Mouse (Mus musculus) hindbrain, embryonic 16.5 days (tissue): ENCODE results near the gene Cend1. TPM values are rescaled to one million over a fixed set of nuclear protein-coding genes. Genes with fewer than 3 reads are reported as not detected.

Experiments
- ATAC-seq: fragments of 200-750 bp; cut with Nextera tagmentation; 2 replicates; pipeline ENCODE4 v1.8.0; 2017; ENCODE audit warnings: moderate TSS enrichment, moderate library complexity
- H3K27ac ChIP-seq: fragments of 300-500 bp; sonication (generic); 2 replicates; pipeline ENCODE4 v1.5.1; 2014; ENCODE audit warnings: low read depth, mild to moderate bottlenecking, control low read depth, low read length, moderate library complexity
- H3K27me3 ChIP-seq: fragments of 300-500 bp; sonication (generic); replicated peaks from 2 replicates; pipeline ENCODE4 v1.6.1; 2014; ENCODE audit warnings: low read length; ENCODE audit not compliant: control insufficient read depth, insufficient read depth
- H3K36me3 ChIP-seq: fragments of 300-500 bp; sonication (generic); 2 replicates; pipeline ENCODE4 v1.6.1; 2014; ENCODE audit warnings: mild to moderate bottlenecking, low read length, moderate library complexity, mixed read lengths; ENCODE audit not compliant: control insufficient read depth, insufficient read depth
- H3K4me1 ChIP-seq: fragments of 300-500 bp; sonication (generic); 2 replicates; pipeline ENCODE4 v1.6.1; 2014; ENCODE audit warnings: low read depth, low read length; ENCODE audit not compliant: control insufficient read depth, insufficient read depth
- H3K4me2 ChIP-seq: fragments of 300-500 bp; sonication (generic); 2 replicates; pipeline ENCODE4 v1.6.1; 2014; ENCODE audit warnings: mild to moderate bottlenecking, low read length, control low read depth, moderate library complexity
- H3K4me3 ChIP-seq: fragments of 300-500 bp; sonication (generic); 2 replicates; pipeline ENCODE4 v1.5.1; 2014; ENCODE audit warnings: mild to moderate bottlenecking, low read length, control low read depth, moderate library complexity
- H3K9ac ChIP-seq: fragments of 300-500 bp; sonication (generic); 2 replicates; pipeline ENCODE4 v1.6.1; 2014; ENCODE audit warnings: low read depth, mild to moderate bottlenecking, control low read depth, low read length, moderate library complexity
- H3K9me3 ChIP-seq: fragments of 300-500 bp; sonication (generic); 2 replicates; pipeline ENCODE4 v1.6.1; 2014; ENCODE audit warnings: mild to moderate bottlenecking, low read length, moderate library complexity; ENCODE audit not compliant: control insufficient read depth
- WGBS: fragments of 180-500 bp; shearing (Covaris S2); extraction: QIAGEN DNeasy Blood & Tissue Kit; methylation state at CpG from one replicate; pipeline ENCODE4 v1.1.7; 2014; 5-methylcytosine and 5-hydroxymethylcytosine counted together
- polyA plus RNA-seq: library from polyadenylated mRNA; unstranded; fragments of >200 nt; fragmentation: Nextera tagmentation; extraction: Ambion mirVana; gene quantifications from 2 replicates; pipeline ENCODE4 v1.2.1, GENCODE M21; 2015

Gene Cend1
- polyA plus RNA-seq, 1 experiment from 2014 or later: 245 TPM

GRCm38 (mm10) chr7:141460001-141460390, 30.7 kb upstream of the Cend1 start:
- 70% methylated on average over 5 of the region's 5 CpGs for WGBS
- Histone ChIP-seq H3K9ac (no peak overlapping the region), H3K9me3 (no peaks in the 10 kb centered on the region), H3K4me1 (peaks cover 20% of the 10 kb centered on the region), H3K27ac (no peak overlapping the region), H3K27me3 (peaks cover 44% of the 10 kb centered on the region), H3K4me2 (no peak overlapping the region), H3K36me3 (peaks cover 3% of the 10 kb centered on the region; the same call in 1 of the 2 replicates), H3K4me3 (no peak overlapping the region)
- ATAC-seq: no peak

- Histone ChIP-seq H3K9ac (no peak overlapping the region), H3K27ac (no peak overlapping the region), H3K27me3 (peaks cover 38% of the 10 kb centered on the region), H3K4me3 (no peak overlapping the region), H3K4me2 (no peak overlapping the region), H3K9me3 (no peaks in the 10 kb centered on the region), H3K36me3 (peaks cover 3% of the 10 kb centered on the region; the same call in 1 of the 2 replicates), H3K4me1 (peaks cover 18% of the 10 kb centered on the region)
- ATAC-seq: no peak
- WGBS: 90% methylated on average over 17 of the region's 17 CpGs
Observed at GRCm38 (mm10) chr7:141459301-141459711, 30.0 kb upstream of the Cend1 start.

GRCm38 (mm10) chr7:141458661-141459060, 29.4 kb upstream of the Cend1 start:
- Histone ChIP-seq H3K9me3 (no peaks in the 10 kb centered on the region), H3K9ac (no peak overlapping the region), H3K4me1 (peaks cover 18% of the 10 kb centered on the region), H3K27ac (no peak overlapping the region), H3K4me2 (no peak overlapping the region), H3K4me3 (no peak overlapping the region), H3K36me3 (peaks cover 3% of the 10 kb centered on the region; the same call in 1 of the 2 replicates), H3K27me3 (peaks cover 32% of the 10 kb centered on the region)
- WGBS: 92% methylated on average over 11 of the region's 11 CpGs
- ATAC-seq: no peak

GRCm38 (mm10) chr7:141457986-141458660, 28.8 kb upstream of the Cend1 start:
- H3K9me3 ChIP-seq: no peaks in the 10 kb centered on the region
- no peak overlapping the region for H3K27ac ChIP-seq
- 77% methylated on average over 15 of the region's 15 CpGs for WGBS
- H3K4me1 ChIP-seq: peaks cover 18% of the 10 kb centered on the region
- no peak overlapping the region for H3K9ac ChIP-seq
- peaks cover 3% of the 10 kb centered on the region; the same call in 1 of the 2 replicates for H3K36me3 ChIP-seq
- H3K27me3 ChIP-seq: peaks cover 26% of the 10 kb centered on the region
- no peak for ATAC-seq
- no peak overlapping the region for H3K4me3 ChIP-seq
- H3K4me2 ChIP-seq: no peak overlapping the region

- Histone ChIP-seq H3K4me3 (no peak overlapping the region), H3K4me2 (no peak overlapping the region), H3K36me3 (peaks cover 4% of the 10 kb centered on the region; the same call in 1 of the 2 replicates), H3K9me3 (no peaks in the 10 kb centered on the region), H3K4me1 (peaks cover 18% of the 10 kb centered on the region), H3K9ac (no peak overlapping the region), H3K27me3 (peaks cover 18% of the 10 kb centered on the region), H3K27ac (no peak overlapping the region)
- ATAC-seq: no peak
- WGBS: 93% methylated on average over 14 of the region's 14 CpGs
Observed at GRCm38 (mm10) chr7:141457236-141457635, 27.9 kb upstream of the Cend1 start.

- 89% methylated on average over 6 of the region's 6 CpGs for WGBS
- H3K27me3 ChIP-seq: peaks cover 13% of the 10 kb centered on the region
- no peak for ATAC-seq
- no peak overlapping the region for H3K27ac ChIP-seq
- peaks cover 9% of the 10 kb centered on the region; the same call in 1 of the 2 replicates for H3K36me3 ChIP-seq
- H3K4me1 ChIP-seq: peaks cover 13% of the 10 kb centered on the region
- no peak overlapping the region; the same call in 1 of the 2 replicates for H3K9ac ChIP-seq
- no peak overlapping the region for H3K4me3 ChIP-seq
- H3K4me2 ChIP-seq: peak overlapping the region; percentile 92; the same call in 1 of the 2 replicates
- H3K9me3 ChIP-seq: no peaks in the 10 kb centered on the region
Observed at GRCm38 (mm10) chr7:141456739-141457138, 27.4 kb upstream of the Cend1 start.

- Histone ChIP-seq H3K4me3 (peak overlapping the region; percentile 81), H3K36me3 (peaks cover 18% of the 10 kb centered on the region), H3K27me3 (peaks cover 5% of the 10 kb centered on the region), H3K4me1 (peaks cover 10% of the 10 kb centered on the region), H3K9me3 (no peaks in the 10 kb centered on the region), H3K9ac (peak overlapping the region; percentile 81), H3K27ac (peak overlapping the region; percentile 72), H3K4me2 (peak overlapping the region; percentile 92)
- peak; percentile 35 for ATAC-seq
- WGBS: 1% methylated on average over 22 of the region's 23 CpGs
Observed at GRCm38 (mm10) chr7:141455610-141456314, 26.5 kb upstream of the Cend1 start.

- Histone ChIP-seq H3K4me2 (peak within 1 kb of the TSS; percentile 92), H3K27ac (peak within 1 kb of the TSS; percentile 72), H3K27me3 (no peaks in the 10 kb centered on the region; the same call in none of the 2 replicates), H3K36me3 (peaks cover 22% of the 10 kb centered on the region), H3K4me3 (peak within 1 kb of the TSS; percentile 81), H3K9ac (peak within 1 kb of the TSS; percentile 81), H3K4me1 (peaks cover 10% of the 10 kb centered on the region), H3K9me3 (no peaks in the 10 kb centered on the region)
- WGBS: under 1% methylated on average over 42 of the region's 45 CpGs
- ATAC-seq: peak; percentile 81
Observed at GRCm38 (mm10) chr7:141454967-141455551, 25.8 kb upstream of the Cend1 start, which contains the start of gene Pnpla2. Gene Pnpla2, plus strand, starts transcription at chr7:141455198.

GRCm38 (mm10) chr7:141453636-141454035, 24.3 kb upstream of the Cend1 start:
- Histone ChIP-seq H3K36me3 (peaks cover 22% of the 10 kb centered on the region), H3K4me1 (peaks cover 15% of the 10 kb centered on the region), H3K27ac (no peak overlapping the region), H3K27me3 (no peaks in the 10 kb centered on the region), H3K4me3 (no peak overlapping the region), H3K9ac (no peak overlapping the region), H3K4me2 (no peak overlapping the region), H3K9me3 (no peaks in the 10 kb centered on the region)
- ATAC-seq: no peak
- WGBS: 87% methylated on average over 2 of the region's 2 CpGs
